Mouse (Mus musculus): Measurements from ENCODE around the gene Commd7.

Commd7 gene

DNA sequence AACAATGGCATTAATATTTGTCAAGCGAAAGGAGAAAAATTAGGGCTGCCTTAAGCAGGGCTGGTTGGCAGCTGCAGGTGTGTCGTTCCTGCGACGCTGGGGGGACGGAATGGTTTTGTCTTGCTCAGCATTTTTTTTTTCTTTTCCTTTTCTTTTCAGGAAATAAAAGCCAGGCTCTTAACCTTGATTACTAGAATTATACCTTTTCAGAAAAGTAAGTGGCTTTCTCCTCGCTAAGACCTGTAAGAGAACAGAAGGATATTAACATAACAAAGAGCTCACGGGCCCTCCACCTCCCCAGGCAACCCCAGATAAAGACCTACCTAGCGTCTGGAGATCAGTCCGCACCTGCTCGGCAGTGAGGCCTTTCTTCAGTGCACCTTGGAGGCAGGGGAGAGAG, 10.1 kb downstream of the Commd7 start:
- no peak for DNase-seq (ENCODE audit: low read depth, low spot score)

DNA sequence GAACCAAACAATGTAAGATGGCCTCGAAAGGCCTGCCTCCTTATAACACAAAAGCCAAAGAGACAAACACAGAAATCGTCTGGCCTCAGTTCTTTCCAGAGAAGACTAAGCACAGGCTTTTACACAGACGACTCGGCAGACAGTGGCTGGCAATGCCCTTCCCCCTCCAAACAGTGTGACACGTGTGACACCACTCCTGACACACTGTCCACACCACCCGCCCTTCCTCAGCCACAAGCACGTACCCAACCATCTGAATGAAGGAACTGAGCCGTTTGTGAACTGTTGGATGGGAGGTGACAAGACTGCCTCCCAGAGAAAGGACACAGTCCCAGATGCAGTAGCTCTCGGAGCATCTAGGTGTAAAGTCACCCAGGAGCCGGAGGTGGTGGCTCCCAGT, 13.7 kb downstream of the Commd7 start:
- no peak for DNase-seq (ENCODE audit: low read depth, low spot score)

DNA sequence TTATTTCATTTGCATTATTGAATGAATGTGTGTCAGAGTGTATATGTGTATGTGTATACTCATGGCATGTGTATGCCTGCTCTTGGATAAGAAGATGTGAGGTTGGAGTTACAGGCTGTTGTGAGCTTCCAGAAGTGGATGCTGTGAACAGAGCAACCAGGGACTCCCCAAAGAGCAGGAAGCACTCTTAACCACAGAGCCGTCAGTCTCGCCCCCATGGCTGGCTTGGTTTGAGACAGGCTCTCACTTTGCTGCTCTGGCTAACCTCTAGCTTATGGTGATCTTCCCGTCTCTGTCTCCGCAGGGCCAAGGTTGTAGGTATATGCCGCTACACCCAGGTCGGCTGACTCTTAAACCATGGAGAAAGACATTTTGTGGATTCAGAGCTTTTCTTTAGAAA, 14.1 kb downstream of the Commd7 start:
- no peak for DNase-seq (ENCODE audit: low read depth, low spot score)

DNA sequence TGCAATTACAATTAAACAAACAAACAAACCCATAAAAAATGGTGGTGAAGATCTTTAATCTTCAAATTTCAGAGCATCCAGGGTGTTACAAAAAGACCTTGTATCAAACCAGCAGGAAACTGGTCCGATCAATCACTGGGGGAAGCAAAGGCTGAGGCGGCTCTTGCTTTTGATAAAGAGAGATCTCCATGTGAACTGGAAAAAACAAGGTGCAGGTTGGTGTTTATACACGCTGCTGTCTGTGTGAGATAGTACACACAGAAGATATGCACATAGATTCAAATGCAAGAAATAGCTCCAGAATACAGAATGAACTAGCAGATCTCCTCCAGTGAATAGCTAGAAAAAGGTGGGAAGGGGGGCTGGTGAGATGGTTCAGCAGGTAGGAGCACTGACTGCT, 15.7 kb downstream of the Commd7 start:
- no peak for DNase-seq (ENCODE audit: low read depth, low spot score)

DNA sequence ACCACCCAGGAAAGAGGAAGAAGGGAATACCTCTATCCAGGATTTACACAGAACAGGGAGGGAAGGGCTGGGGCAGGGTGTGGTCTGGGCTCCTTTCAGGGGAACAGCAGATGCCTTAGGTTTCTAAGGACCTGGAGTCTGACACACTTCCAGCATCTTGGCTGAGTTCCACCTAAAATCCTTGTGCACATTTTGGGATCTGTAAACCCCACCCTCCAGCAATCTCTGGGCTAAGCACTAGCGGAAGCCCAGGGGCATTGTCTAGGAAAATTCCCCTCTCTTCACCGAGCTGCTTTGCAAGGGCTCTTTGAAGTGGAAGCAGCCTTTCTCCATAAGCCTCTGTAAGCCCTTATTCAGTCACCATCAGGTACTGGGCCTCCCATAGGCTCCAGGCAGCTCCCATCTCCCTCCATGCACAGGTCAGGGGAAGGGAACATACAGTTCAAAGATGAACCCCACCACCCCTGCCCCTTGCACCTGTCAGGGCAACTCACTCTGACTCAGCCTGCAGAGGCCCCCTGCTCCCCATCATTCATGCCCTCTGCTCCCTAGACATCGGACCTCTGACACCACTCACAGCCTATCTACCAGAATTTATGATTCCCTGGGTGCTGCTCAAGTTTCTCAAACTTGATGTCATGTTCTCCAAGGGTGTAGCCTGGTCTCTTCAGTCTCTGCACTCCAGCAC, 19.8 kb downstream of the Commd7 start:
- no peak for DNase-seq (ENCODE audit: low read depth, low spot score)

DNA sequence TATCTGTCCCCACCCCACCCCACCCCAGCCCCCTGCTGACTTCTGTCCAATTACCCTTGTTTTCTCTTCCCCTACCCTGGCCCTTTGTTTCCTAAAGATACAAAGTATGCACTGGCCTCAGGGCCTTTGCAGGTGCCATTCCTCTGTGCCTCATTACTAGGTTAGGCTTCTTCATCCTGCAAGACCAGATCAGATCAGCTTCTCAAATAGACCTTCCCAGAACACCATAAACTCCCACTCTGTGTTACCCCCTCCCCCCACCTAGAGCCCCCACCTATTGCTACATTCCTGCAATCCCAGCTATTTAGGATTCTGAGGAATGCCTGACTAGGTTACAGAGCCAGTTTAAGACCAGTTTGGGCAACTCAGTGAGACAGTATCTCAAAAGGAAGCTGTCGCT, 20.8 kb downstream of the Commd7 start:
- DNase-seq (ENCODE audit: low read depth, low spot score): no peak

DNA sequence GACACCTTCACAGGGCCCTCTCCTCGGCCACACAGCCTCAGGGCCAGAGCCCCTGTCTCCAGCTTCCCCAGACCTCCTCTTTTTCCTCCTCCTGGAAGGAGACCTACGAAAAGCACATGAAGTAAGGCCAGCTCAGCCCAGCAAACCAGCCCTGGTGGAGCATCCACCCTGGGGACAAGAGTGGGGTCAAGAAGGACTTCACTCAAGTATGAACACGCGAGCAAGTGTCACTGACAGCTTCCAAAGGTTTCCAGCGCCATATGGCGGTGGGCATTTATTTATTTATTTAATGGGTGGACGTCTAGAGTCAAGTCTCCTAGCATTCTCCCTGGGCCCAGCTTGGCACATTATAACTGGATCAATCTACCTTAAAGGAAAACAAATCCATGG, 21.3 kb downstream of the Commd7 start:
- DNase-seq (ENCODE audit: low read depth, low spot score): no peak

DNA sequence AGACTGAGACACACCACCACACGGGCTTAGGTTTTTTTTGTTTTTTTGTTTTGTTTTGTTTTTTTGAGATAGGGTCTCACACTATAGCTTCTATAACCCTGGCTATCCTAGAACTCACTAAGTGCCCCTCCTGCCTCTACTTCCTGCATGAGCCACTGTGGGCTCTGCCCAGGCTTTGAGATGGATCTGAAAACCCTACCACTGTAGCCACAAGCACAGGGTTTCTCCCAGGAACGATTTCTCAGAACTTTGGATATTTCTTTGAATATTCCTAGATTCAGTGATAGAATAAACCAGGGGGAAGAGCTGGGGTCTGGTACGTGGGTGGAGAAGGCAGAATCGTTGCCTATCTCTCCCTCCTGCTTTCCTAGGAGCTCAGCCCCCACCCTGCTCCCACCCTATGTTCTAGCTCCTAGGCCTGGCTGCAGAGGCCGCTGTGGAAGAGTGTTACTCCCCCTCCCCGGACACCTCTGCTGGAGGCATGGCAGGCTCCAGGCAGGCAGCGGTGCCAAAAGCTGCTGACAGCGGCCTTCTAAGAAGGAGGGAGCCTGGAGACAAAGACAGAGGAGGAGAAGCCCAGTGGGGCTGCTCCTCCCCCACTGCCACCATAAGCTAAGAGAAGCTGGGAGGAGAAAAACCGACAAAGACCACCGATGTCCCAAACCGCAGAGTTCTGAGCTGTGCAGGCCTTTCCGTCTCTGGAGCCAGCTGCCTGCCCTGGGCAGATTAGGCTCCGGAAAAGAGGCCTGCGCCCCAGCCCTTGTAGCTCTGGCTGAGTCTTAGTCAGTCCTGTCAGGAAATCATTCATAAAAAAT, 21.9 kb downstream of the Commd7 start:
- no peak for DNase-seq (ENCODE audit: low read depth, low spot score)

DNA sequence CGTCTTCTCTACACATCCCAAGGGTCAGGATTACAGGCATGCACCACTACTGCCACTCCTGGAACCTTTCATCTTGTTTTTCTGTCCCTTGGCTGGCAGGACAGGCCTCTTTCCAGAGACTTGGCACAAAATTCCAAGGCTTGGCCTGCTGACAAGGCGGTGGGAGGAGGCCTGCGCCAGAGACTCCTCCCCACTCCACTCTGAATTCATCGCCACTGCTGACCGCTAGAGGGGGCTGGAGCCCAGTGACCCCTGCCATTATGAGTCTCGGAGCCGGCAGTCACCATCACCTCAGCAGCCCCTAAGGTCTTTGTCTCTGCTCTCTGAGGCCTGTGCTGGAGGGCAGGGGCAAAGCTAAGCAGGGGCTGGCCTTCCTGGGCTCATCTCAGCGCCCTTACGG, 23.0 kb downstream of the Commd7 start:
- DNase-seq (ENCODE audit: low read depth, low spot score): no peak

DNA sequence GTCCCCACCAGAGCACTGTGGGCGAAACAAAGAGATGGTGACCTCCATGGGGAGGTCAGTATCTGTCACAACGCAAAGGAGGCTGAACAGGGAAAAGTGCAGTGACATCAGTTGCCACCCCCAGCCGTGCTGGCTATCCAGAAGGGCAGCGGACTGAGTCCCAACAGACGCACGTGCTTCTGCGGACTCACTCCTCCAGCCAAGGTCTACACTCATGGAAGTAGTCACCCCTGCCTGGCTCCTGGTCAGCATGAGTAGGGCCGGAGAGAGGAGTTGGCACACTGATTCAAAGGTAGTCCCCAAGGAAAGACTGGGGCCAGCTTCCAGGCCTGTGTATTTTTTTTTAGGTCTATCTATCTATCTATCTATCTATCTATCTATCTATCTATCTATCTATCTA, 23.5 kb downstream of the Commd7 start:
- DNase-seq (ENCODE audit: low read depth, low spot score): no peak

DNA sequence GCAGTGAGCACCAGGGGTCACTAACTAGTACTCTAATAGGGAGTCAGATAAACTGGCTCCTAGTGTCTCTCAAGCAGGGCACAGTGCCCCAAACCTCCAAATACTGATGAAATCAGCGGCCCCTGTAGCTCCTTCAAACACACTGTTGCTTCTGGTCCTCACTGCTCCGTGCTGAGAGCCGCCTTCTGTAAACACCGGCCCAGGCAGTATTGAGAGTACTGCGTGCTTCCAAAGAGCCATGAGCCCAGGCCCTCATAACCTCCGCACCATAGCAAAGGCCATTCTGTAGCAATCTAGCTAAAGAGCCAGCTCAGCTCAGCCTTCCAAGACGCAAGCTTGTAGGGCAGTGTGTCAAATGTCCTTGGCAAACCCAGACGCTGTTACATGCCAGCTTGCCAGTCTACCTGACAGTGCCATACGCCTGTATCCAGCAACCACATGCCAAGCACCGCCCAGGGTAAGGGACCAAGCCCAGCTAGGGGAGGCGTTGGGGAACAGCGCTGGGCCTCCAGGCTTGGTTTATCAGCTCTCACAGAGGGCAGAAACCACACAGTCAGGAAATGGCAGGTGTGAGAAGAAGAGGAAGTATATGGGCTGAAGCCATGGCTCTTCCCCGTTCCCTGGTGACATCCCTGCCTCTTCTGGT, 24.6 kb downstream of the Commd7 start:
- DNase-seq (ENCODE audit: low read depth, low spot score): no peak

DNA sequence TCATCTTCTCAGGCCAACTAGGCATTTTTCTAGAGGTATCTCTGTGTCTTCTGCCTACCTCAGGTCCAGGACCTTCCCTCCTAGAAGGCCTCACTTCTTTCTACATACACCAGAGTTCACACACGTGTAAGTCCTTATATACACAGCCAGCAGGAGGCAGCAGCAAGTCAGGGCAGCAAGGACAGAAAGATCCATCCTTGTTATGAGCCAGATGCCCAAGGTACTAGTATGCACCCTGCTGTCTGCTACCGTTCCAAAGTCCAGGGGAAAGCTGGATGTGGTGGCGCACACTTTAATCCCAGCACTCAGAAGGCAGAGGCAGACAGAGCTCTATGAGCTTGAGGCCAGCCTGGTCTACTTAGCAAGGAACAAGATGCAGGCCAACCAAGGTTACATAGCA, 26.2 kb downstream of the Commd7 start:
- DNase-seq (ENCODE audit: low read depth, low spot score): no peak

DNA sequence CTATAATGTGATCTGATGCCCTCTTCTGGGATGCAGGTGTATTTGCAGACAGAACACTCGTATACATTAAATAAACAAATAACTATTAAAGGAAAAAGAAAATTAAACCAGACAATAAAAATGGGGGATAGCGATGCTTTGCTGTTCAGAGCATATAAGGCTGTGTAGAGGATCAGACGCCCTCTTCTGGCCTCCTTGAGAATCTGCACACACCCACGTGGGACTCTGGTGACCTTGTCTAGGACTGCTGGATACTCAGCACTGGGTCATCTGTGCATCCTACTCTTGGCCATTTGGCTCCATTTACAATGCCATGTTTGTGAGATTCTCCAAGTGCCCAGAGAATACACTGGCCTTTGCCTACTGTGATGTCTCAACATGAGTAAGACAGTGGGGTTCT, 28.9 kb downstream of the Commd7 start:
- DNase-seq (ENCODE audit: low read depth, low spot score): no peak

DNA sequence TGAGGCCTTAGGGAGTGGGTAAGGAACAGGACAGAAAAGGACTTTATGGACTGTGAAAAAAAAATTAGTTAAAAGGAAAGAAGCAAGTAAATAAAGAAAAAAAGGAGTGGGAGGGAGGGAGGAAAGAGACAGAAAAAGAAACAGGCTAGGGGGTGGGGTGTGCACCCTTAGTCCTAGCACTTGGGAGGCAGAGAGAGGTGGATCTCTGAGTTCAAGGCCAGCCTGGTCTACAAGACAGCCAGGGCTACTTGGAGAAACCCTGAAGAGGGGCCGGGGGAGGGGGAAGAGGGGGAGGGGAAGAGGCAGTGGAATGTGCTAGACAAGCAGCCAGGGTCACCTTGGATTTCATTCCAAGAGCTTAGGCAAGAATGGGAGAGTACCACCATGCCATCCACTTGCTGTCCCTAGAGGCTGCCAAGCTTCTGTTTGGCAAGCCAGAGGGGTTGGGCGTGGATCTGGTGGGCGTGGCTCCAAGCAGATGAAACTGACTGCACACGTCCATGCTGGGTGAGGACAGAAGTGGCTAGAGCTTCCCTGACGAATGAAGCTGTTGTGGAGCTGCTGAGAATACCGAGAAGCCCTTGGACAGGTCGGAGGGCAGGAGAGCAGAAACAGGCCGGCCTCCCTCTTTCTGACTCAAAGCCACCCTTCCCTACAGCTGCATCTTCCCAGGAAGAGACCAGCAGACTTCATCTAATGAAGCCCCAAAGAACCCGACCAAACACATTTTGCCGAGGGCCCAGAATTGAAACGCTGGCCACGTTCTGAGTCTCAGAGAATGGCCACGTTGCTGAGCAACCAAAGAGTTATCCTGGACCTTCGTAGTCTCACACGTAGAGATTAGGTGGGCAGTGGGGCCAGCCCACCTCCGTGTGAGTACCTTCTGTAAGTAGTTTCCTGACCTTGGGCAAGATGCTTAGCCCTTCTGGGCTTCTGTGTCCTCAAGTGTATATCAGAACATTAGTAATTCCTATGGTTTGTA, 31.6 kb downstream of the Commd7 start:
- no peak for DNase-seq (ENCODE audit: low read depth, low spot score)

DNA sequence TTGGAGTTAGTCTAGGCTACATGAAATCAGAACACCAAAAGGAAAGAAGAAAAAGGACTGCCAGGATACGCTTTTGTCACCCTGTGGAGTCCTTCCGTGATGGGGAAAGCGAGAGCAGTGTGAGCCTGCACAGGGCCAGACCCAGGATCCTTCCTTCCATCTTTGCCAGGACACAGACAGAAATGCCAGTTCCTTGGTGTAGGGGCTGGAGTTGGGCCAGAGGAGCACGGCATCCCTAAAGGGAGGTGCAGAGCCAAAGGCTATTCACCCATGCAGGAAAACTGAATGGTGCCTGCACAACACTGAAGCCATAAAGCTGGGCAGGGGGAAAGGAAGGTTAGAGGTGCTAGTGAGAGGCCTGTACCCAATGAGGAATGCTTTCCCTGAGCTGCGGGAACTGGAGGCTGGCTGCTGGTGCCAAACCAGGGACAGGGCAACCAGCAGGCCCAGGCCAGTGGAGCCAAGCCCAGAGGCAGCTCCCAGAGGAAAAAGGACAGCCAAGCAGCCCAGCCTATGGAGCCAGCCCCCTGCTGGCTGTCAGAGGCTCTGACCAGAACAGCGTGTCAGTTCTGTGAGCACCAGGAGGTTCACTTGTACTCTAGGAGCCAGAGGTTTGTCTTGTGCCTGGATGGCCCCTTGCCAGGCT, 32.4 kb downstream of the Commd7 start:
- no peak for DNase-seq (ENCODE audit: low read depth, low spot score)

DNA sequence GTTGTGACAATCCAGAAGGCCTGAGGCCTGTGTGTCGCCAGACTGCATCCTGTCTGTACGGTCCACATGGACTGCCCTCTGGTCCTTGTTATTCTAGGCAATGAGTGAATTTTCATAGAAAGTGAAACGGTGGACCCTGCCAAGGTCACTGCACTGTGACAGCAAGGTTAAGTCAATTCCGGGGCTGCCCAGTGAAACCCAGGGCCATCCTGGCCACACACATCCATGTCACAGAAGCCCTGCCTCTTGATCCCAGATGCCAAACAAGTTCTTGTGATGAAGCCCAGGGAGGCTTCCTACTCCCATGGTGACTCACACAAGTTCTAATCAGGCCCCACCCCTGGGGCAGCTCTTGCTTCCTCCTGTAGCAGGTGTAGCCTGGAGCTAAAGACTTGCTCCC, 35.0 kb downstream of the Commd7 start:
- no peak for DNase-seq (ENCODE audit: low read depth, low spot score)

DNA sequence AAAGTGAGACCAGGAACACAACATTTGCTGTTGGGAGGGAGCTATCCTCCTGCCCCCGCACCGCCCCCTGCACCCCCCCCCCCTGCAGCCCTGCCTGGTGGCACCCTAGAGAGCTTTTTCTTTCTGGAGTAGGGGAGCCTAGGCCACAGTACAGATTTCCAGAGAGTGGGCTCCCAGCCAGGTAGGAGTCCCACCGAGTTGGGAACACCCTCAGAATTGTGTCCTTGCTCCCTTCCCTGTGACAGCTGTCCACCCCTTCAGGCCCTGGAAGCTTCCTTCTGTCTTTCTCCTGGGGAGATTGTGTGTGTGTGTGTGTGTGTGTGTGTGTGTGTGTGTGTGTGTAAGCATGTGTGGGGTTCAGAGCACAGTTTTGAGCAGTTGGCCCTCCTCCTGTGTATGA, 35.6 kb downstream of the Commd7 start:
- no peak for DNase-seq (ENCODE audit: low read depth, low spot score)

DNA sequence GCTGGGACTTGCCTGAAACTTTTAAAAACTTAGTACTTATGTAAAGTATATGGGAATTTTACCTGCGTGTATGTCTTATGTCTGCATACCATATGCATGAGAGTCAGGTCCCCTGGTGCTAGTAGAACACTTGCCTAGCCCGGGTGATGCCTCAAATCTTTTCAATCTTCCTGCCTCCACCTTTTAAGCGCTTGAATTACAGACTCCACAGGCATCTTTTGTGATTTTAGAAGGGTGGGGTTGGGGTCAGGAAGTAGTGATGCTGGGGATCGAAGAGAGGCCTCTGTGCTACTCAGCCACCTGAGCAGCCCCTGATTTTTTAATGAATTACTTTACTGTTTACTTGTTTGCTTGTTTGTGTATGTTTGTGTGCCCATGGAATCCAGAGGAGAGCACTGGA, 37.6 kb downstream of the Commd7 start:
- no peak for DNase-seq (ENCODE audit: low read depth, low spot score)

DNA sequence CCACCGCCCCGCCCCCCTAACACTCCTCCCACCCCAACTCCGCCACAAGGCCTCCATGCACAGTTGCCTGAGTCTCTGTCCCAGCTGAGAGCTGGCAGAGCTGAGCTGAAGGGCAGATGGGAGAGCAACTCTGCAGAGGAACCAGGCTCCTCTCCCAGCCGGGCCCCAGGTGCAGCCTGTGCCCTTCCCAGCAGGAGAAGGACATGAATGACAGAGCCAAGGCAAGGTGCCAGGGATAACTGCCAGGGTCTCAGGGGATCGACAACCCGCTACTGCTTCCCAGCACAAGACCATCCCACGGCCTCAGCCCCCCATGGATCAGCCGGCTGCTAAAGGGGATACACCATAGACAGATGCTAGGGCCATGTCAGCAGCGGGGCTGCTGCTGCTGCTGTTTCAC, 39.4 kb downstream of the Commd7 start:
- DNase-seq (ENCODE audit: low read depth, low spot score): no peak

DNA sequence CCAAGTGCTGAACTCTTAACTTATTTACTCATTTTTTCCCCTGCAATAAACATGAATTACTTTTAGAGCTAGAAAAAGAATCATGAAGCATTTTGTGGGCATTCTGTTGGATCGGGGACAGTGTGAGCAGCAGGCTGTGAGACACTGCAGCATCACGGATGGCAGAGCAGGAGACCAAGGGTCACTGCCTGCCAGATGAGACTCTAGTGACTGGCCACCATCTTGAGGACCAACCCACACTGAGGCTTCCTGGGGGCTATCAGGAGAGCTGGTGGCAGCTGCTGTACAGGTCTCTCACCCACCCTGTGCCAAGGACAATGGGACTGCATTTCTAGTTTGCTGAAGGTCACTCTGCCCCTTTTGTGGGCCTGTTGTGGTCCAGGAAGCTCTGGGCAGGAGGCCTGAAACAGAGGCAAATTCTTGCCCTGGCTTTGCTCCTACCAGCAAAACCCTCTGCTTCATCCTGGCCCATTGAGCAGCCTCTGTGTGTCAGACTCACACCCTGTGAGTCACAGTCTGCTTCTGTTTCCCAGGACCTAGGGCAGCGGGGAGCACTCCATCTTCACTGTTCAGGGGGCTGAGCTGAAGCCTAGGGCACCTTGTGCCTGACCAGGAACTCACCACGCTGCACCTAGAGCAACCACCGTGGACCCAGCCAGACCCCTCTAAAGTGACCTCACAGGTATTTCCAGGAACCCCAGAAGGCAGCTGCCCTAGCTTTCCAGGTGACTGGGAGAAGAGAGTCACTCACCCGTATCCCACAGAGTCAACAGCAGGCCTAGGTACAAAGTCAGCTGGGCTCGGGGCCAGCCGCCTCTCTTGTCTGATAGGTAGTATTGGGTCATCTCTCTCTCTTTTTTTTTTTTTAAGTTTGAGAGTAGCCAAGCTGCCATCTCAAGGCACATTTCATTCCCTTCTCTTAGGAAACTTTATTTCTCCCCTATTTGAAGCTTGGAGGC, 40.2 kb downstream of the Commd7 start:
- DNase-seq (ENCODE audit: low read depth, low spot score): no peak
